Mouse (Mus musculus) large intestine, adult 2 months (tissue): ENCODE results near the gene Pnliprp2. TPM values are rescaled to one million over a fixed set of nuclear protein-coding genes. Genes with fewer than 3 reads are reported as not detected.

Experiments used
- DNase-seq: peaks from one replicate; pipeline ENCODE4 v3.0.0-alpha.2; 2012; ENCODE audit warnings: low read depth, low spot score
- WGBS: fragments of 180-500 bp; shearing (Covaris S2); methylation state at CpG from one replicate; pipeline ENCODE4 v1.1.7; 2018; 5-methylcytosine and 5-hydroxymethylcytosine counted together
- polyA plus RNA-seq: library from polyadenylated mRNA; depleted of rRNA; stranded (reverse); fragments of >200 nt; gene quantifications from 2 replicates; pipeline ENCODE4 v1.2.3, GENCODE M21; 2012; rRNA removed

Gene Pnliprp2
- polyA plus RNA-seq, 1 experiment: 48.8 TPM

- no peak for DNase-seq
- 65% methylated on average over 11 of the region's 11 CpGs for WGBS
These were observed 29.7 kb downstream of the Pnliprp2 start for GRCm38 (mm10) chr19:58789194-58789593.

GRCm38 (mm10) chr19:58794284-58794683, 34.8 kb downstream of the Pnliprp2 start, which contains the start of gene 1700019N19Rik:
Gene 1700019N19Rik (minus strand): TSS chr19:58794461.
- DNase-seq: no peak
- 28% methylated on average over 10 of the region's 10 CpGs for WGBS

GRCm38 (mm10) chr19:58795114-58795669, 35.7 kb downstream of the Pnliprp2 start:
- WGBS: 48% methylated on average over 12 of the region's 12 CpGs
- DNase-seq: no peak

GRCm38 (mm10) chr19:58805191-58805779, 45.8 kb downstream of the Pnliprp2 start:
- WGBS: 91% methylated on average over 9 of the region's 9 CpGs
- no peak for DNase-seq

- WGBS: under 1% methylated on average over 3 of the region's 3 CpGs
- peak; percentile 31 for DNase-seq
These were observed 46.8 kb downstream of the Pnliprp2 start for GRCm38 (mm10) chr19:58806364-58806763.

GRCm38 (mm10) chr19:58808864-58809263, 49.3 kb downstream of the Pnliprp2 start:
- DNase-seq: no peak
- 74% methylated on average over 6 of the region's 6 CpGs for WGBS

GRCm38 (mm10) chr19:58810536-58810935, 51.0 kb downstream of the Pnliprp2 start:
- 62% methylated on average over 5 of the region's 5 CpGs for WGBS
- no peak for DNase-seq

GRCm38 (mm10) chr19:58815179-58815922, 55.8 kb downstream of the Pnliprp2 start:
- no peak for DNase-seq
- 89% methylated on average over 13 of the region's 13 CpGs for WGBS

- DNase-seq: no peak
- 71% methylated on average over 17 of the region's 17 CpGs for WGBS
These were observed 57.0 kb downstream of the Pnliprp2 start for GRCm38 (mm10) chr19:58816453-58817041.

- WGBS: 85% methylated on average over 11 of the region's 11 CpGs
- no peak for DNase-seq
These were observed 57.9 kb downstream of the Pnliprp2 start for GRCm38 (mm10) chr19:58817398-58817797.

GRCm38 (mm10) chr19:58818571-58819415, 59.3 kb downstream of the Pnliprp2 start:
- no peak for DNase-seq
- 43% methylated on average over 14 of the region's 14 CpGs for WGBS

- 63% methylated on average over 20 of the region's 20 CpGs for WGBS
- no peak for DNase-seq
These were observed 63.1 kb downstream of the Pnliprp2 start for GRCm38 (mm10) chr19:58822454-58823200.

GRCm38 (mm10) chr19:58823301-58823700, 63.8 kb downstream of the Pnliprp2 start:
- DNase-seq: no peak
- 88% methylated on average over 3 of the region's 3 CpGs for WGBS

GRCm38 (mm10) chr19:58824316-58824715, 64.8 kb downstream of the Pnliprp2 start:
- no peak for DNase-seq
- WGBS: 56% methylated on average over 1 of the region's 1 CpGs

Other genes with a start within 250 kb of the Pnliprp2 start
- gene Ccdc172, start 247.7 kb upstream of the Pnliprp2 start, polyA plus RNA-seq: not detected in 2 replicates
- gene Pnlip, start 107.2 kb upstream of the Pnliprp2 start, polyA plus RNA-seq: 0.50 and 0.71 TPM in 2 replicates
- gene Pnliprp1, start 30.8 kb upstream of the Pnliprp2 start, polyA plus RNA-seq: 1.1 and 1.2 TPM in 2 replicates
- gene 1700019N19Rik, start 34.7 kb downstream of the Pnliprp2 start, polyA plus RNA-seq: not detected in 2 replicates
- not detected in 2 replicates for gene Eno4, start 183.7 kb downstream of the Pnliprp2 start, polyA plus RNA-seq
- 10.5 and 18.9 TPM in 2 replicates for gene Hspa12a, start 183.9 kb downstream of the Pnliprp2 start, polyA plus RNA-seq